Mouse (Mus musculus): Measurements from ENCODE around the gene Tsc1.

Tsc1 gene

GRCm38 (mm10) chr2:28730676-28731075, 89.6 kb downstream of the Tsc1 start:
- no peak for ATAC-seq (ENCODE audit: low TSS enrichment)

GRCm38 (mm10) chr2:28737112-28737511, 96.1 kb downstream of the Tsc1 start:
- ATAC-seq (ENCODE audit: low TSS enrichment) = no peak

GRCm38 (mm10) chr2:28740159-28740558, 99.1 kb downstream of the Tsc1 start:
- no peak for ATAC-seq (ENCODE audit: low TSS enrichment)
